Mouse (Mus musculus) limb, embryonic 14.5 days (tissue): ENCODE data around the gene Tmcc3. TPM values are rescaled to one million over a fixed set of nuclear protein-coding genes. Genes with fewer than 3 reads are reported as not detected.

Experiments used
- ATAC-seq: fragments of 200-750 bp; cut with Nextera tagmentation; 2 replicates; pipeline ENCODE4 v1.8.0; 2017; ENCODE audit warnings: low read depth, moderate number of reproducible peaks, moderate TSS enrichment; ENCODE audit not compliant: low FRiP score
- DNase-seq: peaks from one replicate; pipeline ENCODE4 v3.0.0-alpha.2; 2015; ENCODE audit warnings: low spot score
- H3K27ac ChIP-seq: fragments of 300-500 bp; sonication (generic); replicated peaks from 2 replicates; pipeline ENCODE4 v1.5.1; 2014; ENCODE audit warnings: low read depth, mild to moderate bottlenecking, low read length, moderate library complexity, mixed read lengths
- H3K27me3 ChIP-seq: fragments of 300-500 bp; sonication (generic); 2 replicates; pipeline ENCODE4 v1.6.1; 2014; ENCODE audit warnings: low read length, mixed read lengths; ENCODE audit not compliant: control insufficient read depth, insufficient read depth
- H3K36me3 ChIP-seq: fragments of 300-500 bp; sonication (generic); 2 replicates; pipeline ENCODE4 v1.6.1; 2014; ENCODE audit warnings: mild to moderate bottlenecking, low read length, moderate library complexity, mixed read lengths; ENCODE audit not compliant: control insufficient read depth, insufficient read depth
- H3K4me1 ChIP-seq: fragments of 300-500 bp; sonication (generic); 2 replicates; pipeline ENCODE4 v1.6.1; 2014; ENCODE audit warnings: antibody characterized with exemption, low read length, mixed read lengths; ENCODE audit not compliant: control insufficient read depth, insufficient read depth
- H3K4me2 ChIP-seq: fragments of 300-500 bp; sonication (generic); replicated peaks from 2 replicates; pipeline ENCODE4 v1.6.1; 2014; ENCODE audit warnings: low read depth, mild to moderate bottlenecking, low read length, moderate library complexity; ENCODE audit not compliant: severe bottlenecking
- H3K4me3 ChIP-seq: fragments of 300-500 bp; sonication (generic); replicated peaks from 2 replicates; pipeline ENCODE4 v1.5.1; 2014; ENCODE audit warnings: low read length
- H3K9ac ChIP-seq: fragments of 300-500 bp; sonication (generic); 2 replicates; pipeline ENCODE4 v1.6.1; 2014; ENCODE audit warnings: mild to moderate bottlenecking, low read depth, low read length, moderate library complexity; ENCODE audit not compliant: severe bottlenecking
- H3K9me3 ChIP-seq: fragments of 300-500 bp; sonication (generic); 2 replicates; pipeline ENCODE4 v1.6.1; 2016; ENCODE audit warnings: low read length; ENCODE audit not compliant: control insufficient read depth
- POLR2A ChIP-seq: fragments of 200-500 bp; IDR thresholded peaks from 2 replicates; pipeline ENCODE4 v1.8.0; 2012; ENCODE audit warnings: inconsistent platforms, mild to moderate bottlenecking, moderate library complexity, borderline replicate concordance; ENCODE audit not compliant: insufficient read depth, insufficient read length; ENCODE audit errors: extremely low read depth
- WGBS: fragments of 180-500 bp; shearing (Covaris S2); extraction: QIAGEN DNeasy Blood & Tissue Kit; methylation state at CpG from one replicate; pipeline ENCODE4 v1.1.7; 2014; 5-methylcytosine and 5-hydroxymethylcytosine counted together
- polyA plus RNA-seq, 2 experiments: library from polyadenylated mRNA; depleted of rRNA in 1 of 2; stranded (reverse) in 1 of 2; unstranded in 1 of 2; fragments of >200 nt; fragmentation: Nextera tagmentation in 1 of 2; extraction: Ambion mirVana in 1 of 2; gene quantifications; 2 replicates each; pipeline versions ENCODE4 v1.2.1 to v1.2.3; 2012 to 2014

The Tmcc3 gene
- polyA plus RNA-seq, 2 experiments: 10.5 to 18.2 TPM

DNA sequence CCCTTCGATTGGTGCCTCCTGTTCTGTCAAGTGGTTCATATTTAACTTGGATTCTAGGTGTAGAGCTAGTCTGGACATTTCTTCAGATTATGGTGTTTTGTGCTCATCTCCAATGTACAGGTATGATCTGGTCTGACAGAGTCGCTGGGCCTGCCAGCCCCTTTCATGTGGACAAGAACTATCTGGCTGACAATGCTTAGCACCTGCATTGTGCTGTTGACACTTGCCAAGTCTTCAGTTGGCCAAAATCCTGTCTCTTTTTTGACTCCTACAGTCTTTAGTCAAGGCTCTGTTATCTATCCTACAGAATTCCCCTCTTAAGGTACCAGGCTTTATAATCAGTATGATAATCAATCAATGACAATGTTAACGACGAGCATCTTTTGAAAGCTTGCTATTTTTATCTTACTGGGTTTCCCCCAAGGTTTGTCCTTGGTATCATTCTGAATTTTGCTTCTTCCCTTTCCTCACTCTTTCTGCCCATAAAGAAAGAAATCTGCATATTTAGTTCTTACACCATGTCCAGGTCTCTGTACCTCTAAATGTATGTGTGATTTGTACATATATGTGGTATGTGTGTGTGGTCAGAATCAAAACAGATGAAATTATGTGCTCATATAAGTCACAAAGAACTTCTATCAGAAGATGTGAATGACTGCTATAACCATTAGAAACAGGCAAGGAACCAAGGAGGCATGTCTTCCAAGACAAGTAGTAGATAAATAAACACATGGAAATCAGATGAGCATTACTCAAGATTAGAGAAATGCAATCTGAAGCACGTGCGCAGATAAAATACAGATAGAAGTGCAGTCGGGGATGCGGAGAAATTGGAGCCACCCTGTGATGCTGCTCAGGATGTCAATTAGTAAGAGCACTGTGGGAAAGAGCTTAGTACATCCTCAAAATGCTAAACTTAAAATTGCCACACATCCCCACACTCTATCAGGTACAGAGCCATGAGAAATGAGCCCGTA is 41.4 kb downstream of the Tmcc3 start:
- 87% methylated on average over 9 of the region's 9 CpGs for WGBS

DNA sequence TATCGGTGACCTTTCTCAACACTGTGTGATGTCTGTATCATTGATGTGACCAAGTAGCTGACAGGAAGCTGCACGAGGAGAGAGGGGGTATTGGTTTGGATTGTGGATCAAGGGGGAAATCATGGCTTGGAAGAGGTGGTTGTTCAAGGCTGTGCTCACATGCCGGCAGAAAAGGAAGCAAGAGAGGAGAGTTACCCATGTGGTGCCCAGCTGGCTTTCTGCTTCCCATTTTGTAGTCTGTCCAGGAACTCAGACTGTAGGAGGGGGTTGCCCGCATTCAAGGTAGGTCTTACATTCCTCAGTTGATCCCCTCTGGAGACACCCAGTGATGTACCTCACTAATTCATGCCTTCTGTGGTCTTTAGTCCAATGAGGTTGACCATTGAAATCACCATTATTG is 42.3 kb downstream of the Tmcc3 start:
- H3K27ac ChIP-seq: no peak overlapping the region
- no peak for ATAC-seq
- WGBS: 48% methylated on average over 4 of the region's 4 CpGs
- H3K4me1 ChIP-seq: no peaks in the 10 kb centered on the region
- no peaks in the 10 kb centered on the region for H3K9me3 ChIP-seq
- no peak for DNase-seq
- no peaks in the 10 kb centered on the region for H3K27me3 ChIP-seq
- TF ChIP-seq POLR2A: no peak
- no peaks in the 10 kb centered on the region for H3K36me3 ChIP-seq
- no peak overlapping the region for H3K9ac ChIP-seq
- H3K4me2 ChIP-seq: no peak overlapping the region
- no peak overlapping the region for H3K4me3 ChIP-seq

More for the DNA sequence above, 41.4 kb downstream of the Tmcc3 start:
- ATAC-seq (no peak), DNase-seq (no peak)
- H3K4me2 ChIP-seq: no peak overlapping the region
- no peaks in the 10 kb centered on the region for H3K27me3 ChIP-seq
- no peaks in the 10 kb centered on the region for H3K4me1 ChIP-seq
- H3K27ac ChIP-seq: no peak overlapping the region
- TF ChIP-seq POLR2A: no peak
- H3K9me3 ChIP-seq: no peaks in the 10 kb centered on the region
- H3K4me3 ChIP-seq: no peak overlapping the region
- no peak overlapping the region for H3K9ac ChIP-seq
- no peaks in the 10 kb centered on the region for H3K36me3 ChIP-seq

DNA sequence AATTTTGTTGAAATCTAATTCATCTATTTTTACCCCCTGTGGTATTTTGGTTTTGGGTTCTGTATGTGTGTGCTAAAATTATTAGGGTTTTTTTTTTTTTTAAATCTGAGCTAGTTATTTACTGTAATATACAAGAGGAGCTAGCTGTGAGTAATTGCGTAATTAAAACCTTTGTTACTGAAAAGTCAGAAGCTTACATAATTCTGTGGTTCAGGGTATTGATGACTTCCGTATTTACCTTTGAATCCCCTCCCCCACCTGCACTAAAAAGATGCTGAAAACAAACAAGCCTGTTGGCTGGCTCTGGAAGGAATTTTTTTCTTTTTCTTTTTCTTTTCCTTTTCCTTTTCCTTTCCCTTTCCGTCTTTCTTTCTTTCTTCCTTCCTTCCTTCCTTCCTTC is 42.7 kb downstream of the Tmcc3 start:
- no peak for ATAC-seq
- H3K4me2 ChIP-seq: no peak overlapping the region
- H3K27ac ChIP-seq: no peak overlapping the region
- no peaks in the 10 kb centered on the region for H3K27me3 ChIP-seq
- H3K4me3 ChIP-seq: no peak overlapping the region
- H3K9me3 ChIP-seq: no peaks in the 10 kb centered on the region
- no peak for DNase-seq
- WGBS: 62% methylated on average over 3 of the region's 3 CpGs
- H3K4me1 ChIP-seq: no peaks in the 10 kb centered on the region
- no peak overlapping the region for H3K9ac ChIP-seq
- no peaks in the 10 kb centered on the region for H3K36me3 ChIP-seq
- TF ChIP-seq POLR2A: no peak

DNA sequence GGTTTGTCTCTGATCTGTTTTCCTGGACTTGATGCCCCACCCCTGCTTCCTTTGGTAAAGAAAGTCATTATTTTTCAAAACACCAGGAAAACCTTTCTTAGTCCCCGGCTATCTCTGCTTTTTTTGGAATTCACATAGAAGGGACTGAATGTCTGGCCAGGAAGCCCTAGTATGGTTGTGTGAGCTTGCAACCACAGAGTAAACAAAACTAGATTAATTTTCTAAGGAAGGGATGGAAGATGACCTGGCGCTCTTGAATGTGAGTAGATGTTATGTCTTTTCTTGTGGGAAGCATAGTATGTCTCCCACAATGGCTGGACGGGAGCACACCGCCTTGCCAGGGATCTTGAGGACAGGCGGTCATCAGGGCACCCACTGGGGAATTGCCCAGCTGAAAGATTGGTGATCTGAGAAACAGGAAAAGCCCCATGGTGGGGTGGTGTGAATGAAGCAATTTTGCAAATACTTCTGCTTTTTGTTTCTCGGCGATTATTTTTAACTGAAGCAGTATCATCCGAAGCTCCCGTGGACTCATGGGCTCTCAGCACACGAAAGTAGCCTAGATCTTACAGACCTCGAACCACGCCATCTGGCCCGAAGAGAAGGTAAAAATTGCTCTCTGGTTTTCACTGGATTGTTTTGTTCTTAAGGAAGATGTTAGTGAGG is 44.9 kb downstream of the Tmcc3 start:
- H3K36me3 ChIP-seq: no peaks in the 10 kb centered on the region
- 82% methylated on average over 13 of the region's 13 CpGs for WGBS
- no peak overlapping the region for H3K27ac ChIP-seq
- H3K27me3 ChIP-seq: no peaks in the 10 kb centered on the region
- no peak for TF ChIP-seq POLR2A
- DNase-seq (no peak), ATAC-seq (no peak)
- H3K9me3 ChIP-seq: no peaks in the 10 kb centered on the region
- no peak overlapping the region for H3K4me3 ChIP-seq
- H3K9ac ChIP-seq: no peak overlapping the region
- H3K4me1 ChIP-seq: no peaks in the 10 kb centered on the region
- H3K4me2 ChIP-seq: no peak overlapping the region

DNA sequence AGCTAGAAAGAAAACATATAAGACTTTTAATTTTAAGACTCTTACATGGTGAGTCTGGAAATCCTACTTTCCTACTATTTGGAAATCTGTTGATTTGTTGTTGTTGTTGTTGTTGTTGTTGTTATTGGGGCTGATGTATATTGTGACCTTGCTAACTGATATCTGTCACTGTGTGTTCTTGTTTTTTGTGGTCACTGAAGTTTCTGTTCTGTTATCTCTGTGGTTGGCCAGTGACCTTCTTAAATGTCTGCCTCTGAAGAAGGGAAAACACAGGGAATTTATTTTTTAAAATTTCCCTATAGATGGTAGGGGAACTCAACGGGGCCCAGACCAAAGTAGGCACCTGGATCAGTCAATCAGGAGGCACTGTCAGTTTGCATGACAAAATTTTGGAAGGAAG is 48.9 kb downstream of the Tmcc3 start:
- Histone ChIP-seq H3K4me1 (no peaks in the 10 kb centered on the region), H3K27ac (no peak overlapping the region), H3K4me3 (no peak overlapping the region), H3K4me2 (no peak overlapping the region), H3K27me3 (no peaks in the 10 kb centered on the region), H3K36me3 (no peaks in the 10 kb centered on the region), H3K9me3 (no peaks in the 10 kb centered on the region), H3K9ac (no peak overlapping the region)
- ATAC-seq (no peak), DNase-seq (no peak)
- WGBS: 55% methylated on average over 1 of the region's 1 CpGs
- no peak for TF ChIP-seq POLR2A
